Mouse (Mus musculus): ENCODE measurements at regions not wholly inside any gene's neighbourhood (a gene's known extent, or its start where the extent isn't known, plus 50 kb on each side); places are given as distances from the start of the nearest gene placed in this dataset.

DNA sequence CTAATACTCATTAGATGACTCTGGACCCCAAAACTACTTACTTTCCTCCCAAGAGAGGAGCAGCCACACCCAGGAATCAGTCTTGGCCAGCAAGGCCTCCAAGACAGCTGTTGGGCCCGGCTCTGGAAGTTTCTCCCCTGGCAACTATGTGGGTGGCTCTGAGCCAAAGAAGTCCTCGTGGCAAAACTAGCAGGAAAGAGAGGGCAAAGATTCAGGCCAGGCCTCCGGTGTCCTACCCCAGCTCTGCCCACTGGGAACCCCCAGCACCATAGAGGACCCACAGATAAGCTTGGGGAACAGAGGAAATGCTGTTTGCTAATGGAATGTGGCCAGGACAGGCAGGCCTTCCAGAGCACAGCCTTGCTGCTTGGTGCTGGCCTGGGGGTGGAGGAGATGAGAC lies 51.9 kb upstream of the Kdm8 start:
- no peak for DNase-seq (ENCODE audit: low read depth, low spot score)

DNA sequence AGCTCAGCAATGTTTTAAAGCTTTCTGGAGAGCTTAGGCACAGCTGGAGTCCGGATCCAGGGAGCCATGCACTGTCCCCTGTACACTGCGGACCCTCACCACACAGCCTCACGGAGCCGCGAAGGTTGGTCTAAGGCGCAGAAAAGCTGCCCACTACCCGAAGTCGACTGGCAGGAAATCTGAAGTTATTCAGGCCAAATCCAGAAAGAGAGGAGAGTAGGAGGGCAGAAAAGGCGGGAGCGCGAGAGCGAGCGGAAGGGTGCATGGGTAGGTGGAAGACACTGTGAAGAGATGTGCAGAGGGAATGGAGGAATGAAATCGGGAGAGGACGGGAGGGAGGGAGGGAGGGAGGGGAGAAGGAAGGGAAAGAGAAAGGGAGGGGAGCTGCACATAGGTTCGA lies 51.2 kb upstream of the Kdm8 start:
- DNase-seq (ENCODE audit: low read depth, low spot score), result no peak

DNA sequence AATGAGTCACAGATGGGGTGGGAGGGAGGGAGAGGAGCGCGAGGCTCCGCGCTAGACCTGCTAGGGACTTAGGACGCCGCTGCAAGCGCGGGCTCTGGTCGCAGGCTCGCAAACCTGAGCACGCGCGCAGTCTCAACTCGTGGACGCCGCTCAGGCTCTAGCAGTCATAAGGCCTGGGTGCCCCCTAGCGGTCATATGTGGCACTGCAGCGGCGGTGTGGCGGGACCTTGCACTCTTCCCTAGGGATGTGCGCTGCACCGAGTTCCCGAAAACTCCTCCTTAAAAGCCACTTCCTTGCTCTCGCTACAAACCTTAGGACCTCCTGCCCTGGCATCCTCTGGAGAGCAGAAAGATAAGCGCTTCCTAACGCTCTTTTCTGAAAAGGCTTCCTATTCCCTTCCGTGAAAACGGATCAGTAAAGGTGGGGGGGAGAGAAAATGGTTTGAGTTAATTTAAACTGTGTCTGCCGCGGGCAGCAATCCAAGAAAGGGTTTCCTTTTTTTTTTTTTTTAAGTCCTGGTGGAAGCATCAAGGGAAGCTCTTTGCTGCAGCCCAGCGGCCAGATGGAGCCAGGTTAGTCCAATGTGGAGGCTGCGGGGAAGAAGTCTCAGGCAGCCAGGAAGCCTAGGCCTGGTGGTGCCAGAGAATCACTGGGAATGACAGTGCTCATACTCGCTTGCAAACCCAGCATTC lies 50.7 kb upstream of the Kdm8 start:
- DNase-seq (ENCODE audit: low read depth, low spot score), result peak; percentile 82
